Mouse (Mus musculus) small intestine, adult 2 months (tissue): ENCODE measurements at regions not wholly inside any gene's neighbourhood (a gene's known extent, or its start where the extent isn't known, plus 50 kb on each side); places are given as distances from the start of the nearest gene placed in this dataset.

Source experiments
- CTCF ChIP-seq: fragments of 200-500 bp; IDR thresholded peaks from 2 replicates; pipeline ENCODE4 v1.5.1; 2012; ENCODE audit warnings: low read depth, mild to moderate bottlenecking, control low read depth, inconsistent platforms, low read length, moderate library complexity, mixed read lengths; ENCODE audit not compliant: insufficient replicate concordance, insufficient read length; ENCODE audit errors: extremely low read depth
- POLR2A ChIP-seq: fragments of 200-500 bp; IDR thresholded peaks from 2 replicates; pipeline ENCODE4 v1.6.1; 2012; ENCODE audit warnings: low read depth, mild to moderate bottlenecking, control low read depth, inconsistent platforms, low read length, moderate library complexity

- TF ChIP-seq CTCF: no peak
- no peak for TF ChIP-seq POLR2A
These were observed 416.9 kb upstream of the Xylt1 start for GRCm38 (mm10) chr7:116963839-116964238.
